Mouse (Mus musculus): Measurements from ENCODE around the gene Rap2b.

DNA sequence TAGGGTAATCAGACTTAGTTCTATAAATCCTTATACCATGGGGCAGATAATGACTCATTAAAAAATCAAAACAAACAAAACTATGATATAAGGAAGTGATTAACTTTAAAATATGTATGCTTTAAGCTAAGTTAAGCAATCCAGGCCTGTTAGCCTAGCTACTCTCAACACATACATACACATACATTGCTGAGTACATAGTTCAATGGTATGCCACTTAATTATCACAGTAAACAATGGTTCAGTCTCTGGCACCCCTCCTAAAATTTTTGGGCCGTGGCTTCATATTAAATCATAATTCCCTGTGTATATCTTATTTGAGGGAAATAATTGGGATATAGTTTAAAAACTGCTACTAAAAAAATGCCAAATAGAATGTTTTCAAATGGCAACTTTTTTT is at the start of gene Rap2b:
- TF ChIP-seq CTCF (IDR thresholded peaks at IDR 0.05; ENCODE audit: control insufficient read depth, insufficient read depth, insufficient replicate concordance, low read depth, low read length), result no peak
- TF ChIP-seq POLR2A (IDR thresholded peaks at IDR 0.05; ENCODE audit: control insufficient read depth, low read depth, low read length), result no peak

Data from testis, adult 2 months (tissue).